Mouse (Mus musculus) gastrocnemius, postnatal 36 days (tissue): ENCODE results near the gene Serpinb9. TPM values are rescaled to one million over a fixed set of nuclear protein-coding genes. Genes with fewer than 3 reads are reported as not detected.
"Not testable (repeated sequence)": the region's sequence is repeated elsewhere in the genome, so short reads cannot be mapped to it uniquely, and the experiment has no call there.

Experiments used
- DNase-seq, 2 experiments: peaks; one replicate each; pipeline ENCODE4 v3.0.0; 2022
- intact Hi-C: fragments of 180-260 bp; cut with DNase I; formaldehyde crosslinking; loops from one replicate; pipeline ENCODE4 v1.15.1; 2025
- total RNA-seq, 2 experiments: library from RNA; stranded (reverse); gene quantifications; 2 replicates each; pipeline ENCODE4 v1.2.3; 2021

Serpinb9 gene
- total RNA-seq, 2 experiments from 2014 or later: 1.5 to 1.7 TPM

- DNase-seq: no peak
- intact Hi-C loops: no loop called here
Measured at GRCm38 (mm10) chr13:32993894-32994242, 9.2 kb upstream of the Serpinb9 start.

- intact Hi-C loops: no loop called here
- no peak for DNase-seq
Measured at GRCm38 (mm10) chr13:32995051-32995450, 8.0 kb upstream of the Serpinb9 start.

GRCm38 (mm10) chr13:33001341-33001740 is 1.7 kb upstream of the Serpinb9 start:
- intact Hi-C loops: no loop called here

GRCm38 (mm10) chr13:33003523-33004413 is 718 bp downstream of the Serpinb9 start:
- intact Hi-C loops: no loop called here
- DNase-seq: no peak

More at GRCm38 (mm10) chr13:33001341-33001740, 1.7 kb upstream of the Serpinb9 start:
- no peak for DNase-seq

DNA sequence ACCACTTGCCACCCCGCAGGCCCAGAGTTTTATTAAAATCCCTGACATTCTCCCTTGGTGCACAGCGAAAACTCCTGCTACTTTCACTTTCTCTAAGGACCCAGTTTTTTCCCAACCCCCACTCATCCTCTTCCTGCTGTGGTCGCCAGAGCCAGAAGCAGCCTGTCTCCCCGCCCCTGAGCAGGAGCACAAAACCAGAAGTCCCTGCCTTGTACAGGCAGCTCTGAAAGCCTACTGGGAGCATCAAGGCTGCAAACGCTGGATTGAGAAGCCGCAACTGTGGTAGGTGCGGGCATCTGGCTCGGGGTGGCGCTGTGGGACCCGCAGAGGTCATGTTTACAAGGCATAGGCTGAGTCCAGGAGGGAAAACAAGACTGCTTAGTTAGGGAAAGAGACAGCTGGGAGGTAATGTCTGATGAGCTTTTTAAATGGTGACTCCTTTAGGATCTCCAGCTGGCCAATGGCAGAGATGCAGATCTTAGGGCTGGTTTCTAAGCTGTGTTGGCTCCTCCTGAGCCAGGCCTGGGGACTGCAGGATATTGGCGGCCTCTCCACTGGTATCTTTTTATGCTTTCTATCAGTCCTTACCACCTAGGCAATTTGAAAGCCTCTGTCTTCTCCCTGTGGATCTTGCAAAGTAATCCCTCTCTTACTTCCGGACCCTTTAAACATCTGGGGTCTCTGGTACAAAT is 1.5 kb downstream of the Serpinb9 start:
- peak; percentile 82 to 88 for DNase-seq
- intact Hi-C loops: loop anchor here (5.0 kb wide), 1 partner anchor 68 kb away; no protein-coding TSS in a partner anchor

DNA sequence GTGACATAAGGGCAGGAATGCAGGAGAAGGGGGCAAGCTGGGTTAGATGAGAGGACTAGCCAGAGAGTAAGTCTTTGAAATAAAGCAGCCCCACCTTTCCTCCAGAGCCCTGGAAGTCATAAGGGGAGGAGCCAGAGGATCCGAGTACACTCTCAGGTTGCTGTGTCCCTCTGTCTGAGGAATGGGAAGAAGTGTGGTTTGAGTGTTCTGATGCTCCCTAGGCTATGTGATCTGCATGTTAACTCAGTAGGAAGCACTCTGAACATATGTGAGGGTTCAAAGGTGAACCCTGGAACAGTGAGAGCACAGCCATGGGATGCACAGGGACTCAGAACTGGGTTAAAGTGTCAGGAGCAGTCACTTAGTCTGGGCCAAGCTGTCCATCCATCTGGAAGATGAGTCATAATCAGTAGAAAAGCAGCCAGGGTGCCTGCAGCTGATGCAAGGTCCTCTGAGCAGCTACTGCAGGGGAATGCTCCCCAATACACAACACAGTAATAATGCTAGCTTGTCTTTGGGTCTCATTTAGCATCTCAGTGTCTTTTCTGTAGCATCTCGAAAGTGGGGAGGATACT is 2.5 kb downstream of the Serpinb9 start:
- no peak for DNase-seq
- intact Hi-C loops: loop anchor here (5.0 kb wide), 1 partner anchor 67 kb away; no protein-coding TSS in a partner anchor

DNA sequence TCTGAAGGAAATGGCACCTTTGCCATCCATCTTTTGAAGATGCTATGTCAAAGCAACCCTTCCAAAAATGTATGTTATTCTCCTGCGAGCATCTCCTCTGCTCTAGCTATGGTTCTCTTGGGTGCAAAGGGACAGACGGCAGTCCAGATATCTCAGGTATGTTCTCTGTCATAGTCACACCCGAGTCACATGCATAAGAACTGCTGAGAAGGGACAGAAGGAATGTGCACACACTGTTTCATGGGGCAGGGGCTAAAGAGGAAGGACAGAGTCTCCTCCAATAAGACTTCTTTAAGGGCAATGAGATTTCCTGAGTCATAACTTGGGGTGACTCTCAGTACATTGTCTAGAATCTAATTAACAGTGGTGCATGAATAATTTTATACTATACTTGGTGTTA is 3.5 kb downstream of the Serpinb9 start:
- intact Hi-C loops: loop anchor here (5.0 kb wide), 1 partner anchor 66 kb away; no protein-coding TSS in a partner anchor
- DNase-seq: no peak

- intact Hi-C loops: loop anchor here (10.0 kb wide), 1 partner anchor 1638 kb away; no protein-coding TSS in a partner anchor
- DNase-seq: no peak
Measured at GRCm38 (mm10) chr13:33012395-33012794, 9.3 kb downstream of the Serpinb9 start.

- intact Hi-C loops: loop anchor here (10.0 kb wide), 1 partner anchor 1638 kb away; no protein-coding TSS in a partner anchor
- no peak for DNase-seq
Measured at GRCm38 (mm10) chr13:33013271-33013670, 10.2 kb downstream of the Serpinb9 start.

DNA sequence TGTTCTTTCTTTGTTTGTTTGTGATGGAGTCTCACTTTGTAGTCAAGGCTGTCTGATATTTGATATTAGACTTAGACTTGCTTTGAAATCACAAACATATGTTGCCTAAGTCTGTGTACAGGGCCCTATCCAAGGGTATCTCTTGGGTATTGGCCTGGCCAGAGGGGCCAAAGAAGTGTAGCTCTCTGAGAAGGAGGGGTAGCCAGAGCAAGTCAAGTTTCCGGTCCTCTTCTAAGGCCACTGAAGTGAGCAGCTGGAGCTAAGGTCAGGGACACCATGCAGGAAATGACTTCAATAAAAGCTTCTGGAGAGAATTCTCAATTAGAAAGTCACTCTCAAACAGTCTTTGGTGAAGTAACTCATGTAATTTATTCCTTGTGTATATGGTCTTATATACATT is 19.3 kb downstream of the Serpinb9 start:
- no peak for DNase-seq
- intact Hi-C loops: no loop called here

GRCm38 (mm10) chr13:33026427-33027057 is 23.5 kb downstream of the Serpinb9 start:
- no peak for DNase-seq
- intact Hi-C loops: no loop called here

DNA sequence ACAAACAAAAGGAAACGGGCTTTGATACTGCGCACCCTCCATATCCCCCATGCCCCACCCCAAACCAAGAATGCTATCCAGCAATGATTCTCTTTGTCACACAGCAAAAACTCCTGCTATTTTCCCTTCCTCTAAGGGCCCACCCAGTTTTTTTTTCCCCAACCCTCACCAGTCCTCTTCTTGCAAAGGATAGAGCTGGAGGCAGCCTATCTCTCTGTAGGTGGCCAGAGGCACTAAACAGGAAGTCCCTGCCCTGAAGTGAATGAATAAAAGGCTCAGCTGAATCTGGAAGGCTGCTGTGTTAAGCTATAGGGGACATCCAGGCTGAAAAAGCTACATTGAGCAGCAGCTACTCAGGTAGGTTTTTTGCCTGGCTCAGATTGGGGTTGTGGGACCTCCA is 24.2 kb downstream of the Serpinb9 start, which contains the start of gene Serpinb9b:
Serpinb9b (plus strand) TSS at position 173 of the 400 bp plus-strand sequence.
- intact Hi-C loops: no loop called here

GRCm38 (mm10) chr13:33028146-33028545 is 25.1 kb downstream of the Serpinb9 start:
- intact Hi-C loops: no loop called here
- DNase-seq: no peak

More for the DNA sequence above, 24.2 kb downstream of the Serpinb9 start, which contains the start of gene Serpinb9b:
- DNase-seq: no peak

GRCm38 (mm10) chr13:33028550-33028949 is 25.5 kb downstream of the Serpinb9 start:
- no peak for DNase-seq
- intact Hi-C loops: no loop called here

DNA sequence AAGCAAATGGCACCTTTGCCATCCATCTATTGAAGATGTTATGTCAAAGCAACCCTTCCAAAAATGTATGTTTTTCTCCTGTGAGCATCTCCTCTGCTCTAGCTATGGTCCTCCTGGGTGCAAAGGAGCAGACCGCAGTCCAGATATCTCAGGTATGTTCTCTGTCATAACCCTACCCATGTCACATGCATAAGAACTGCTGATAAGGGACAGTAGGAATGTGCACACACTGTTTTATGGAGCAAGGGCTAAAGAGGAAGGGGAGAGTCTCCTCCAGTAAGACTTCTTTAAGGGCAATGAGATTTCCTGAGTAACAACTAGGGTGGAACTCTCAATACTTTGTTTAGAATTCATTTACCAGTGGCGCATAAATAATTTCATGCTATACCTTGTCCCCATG is 26.4 kb downstream of the Serpinb9 start:
- intact Hi-C loops, DNase-seq: not testable (repeated sequence)

- intact Hi-C loops: no loop called here
- no peak for DNase-seq
Measured at GRCm38 (mm10) chr13:33030281-33030680, 27.2 kb downstream of the Serpinb9 start.

DNA sequence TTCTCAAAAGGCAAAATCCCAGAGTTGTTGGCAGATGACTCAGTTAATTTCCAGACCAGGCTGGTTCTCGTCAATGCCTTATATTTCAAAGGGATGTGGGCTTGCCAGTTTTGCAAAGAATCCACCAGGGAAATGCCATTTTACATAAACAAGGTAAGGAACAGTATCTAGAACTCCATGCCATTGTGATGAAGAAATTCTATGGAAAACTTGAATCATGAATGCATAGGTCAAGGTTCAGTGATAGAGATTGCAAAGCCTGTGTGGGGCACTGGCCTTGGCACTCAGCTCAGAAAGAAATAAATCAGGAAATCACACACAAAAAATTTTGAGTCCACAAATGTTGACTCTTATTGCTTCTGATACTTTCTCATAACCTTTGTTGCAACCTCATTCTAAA is 32.5 kb downstream of the Serpinb9 start:
- intact Hi-C loops: no loop called here
- no peak for DNase-seq

- DNase-seq: no peak
- intact Hi-C loops: no loop called here
Measured at GRCm38 (mm10) chr13:33043542-33043941, 40.5 kb downstream of the Serpinb9 start.

DNA sequence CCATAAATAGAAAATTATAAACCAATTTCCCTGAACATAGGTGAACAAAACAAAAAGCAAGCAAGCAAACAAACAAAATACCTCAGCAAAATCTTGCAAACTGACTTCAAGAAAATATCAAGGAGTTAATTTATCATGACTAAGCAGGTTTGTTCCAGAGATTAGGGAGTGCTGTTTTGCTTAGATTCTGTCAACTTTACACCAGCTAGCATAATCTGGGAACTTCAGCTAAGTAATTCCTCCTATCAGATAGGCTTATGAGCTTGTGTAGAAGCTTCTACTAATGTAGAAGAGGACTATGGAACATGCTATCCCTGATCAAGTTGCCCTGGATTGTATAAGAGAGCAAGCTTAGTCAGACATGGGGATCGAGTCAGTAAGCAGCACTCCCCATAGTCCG is 44.2 kb downstream of the Serpinb9 start:
- intact Hi-C loops: no loop called here
- DNase-seq: no peak

GRCm38 (mm10) chr13:33048187-33048586 is 45.1 kb downstream of the Serpinb9 start:
- no peak for DNase-seq
- intact Hi-C loops: no loop called here
